Mouse (Mus musculus) liver, embryonic 14.5 days (tissue): ENCODE results near the gene Zfp146.

Experiments
- CTCF ChIP-seq: IDR thresholded peaks from 2 replicates; pipeline ENCODE4 v1.5.1; 2016; ENCODE audit warnings: antibody characterized with exemption, low read depth, control low read depth
- EP300 ChIP-seq: IDR thresholded peaks from 2 replicates; pipeline ENCODE4 v1.6.1; 2016; ENCODE audit warnings: antibody characterized with exemption, low read depth

DNA sequence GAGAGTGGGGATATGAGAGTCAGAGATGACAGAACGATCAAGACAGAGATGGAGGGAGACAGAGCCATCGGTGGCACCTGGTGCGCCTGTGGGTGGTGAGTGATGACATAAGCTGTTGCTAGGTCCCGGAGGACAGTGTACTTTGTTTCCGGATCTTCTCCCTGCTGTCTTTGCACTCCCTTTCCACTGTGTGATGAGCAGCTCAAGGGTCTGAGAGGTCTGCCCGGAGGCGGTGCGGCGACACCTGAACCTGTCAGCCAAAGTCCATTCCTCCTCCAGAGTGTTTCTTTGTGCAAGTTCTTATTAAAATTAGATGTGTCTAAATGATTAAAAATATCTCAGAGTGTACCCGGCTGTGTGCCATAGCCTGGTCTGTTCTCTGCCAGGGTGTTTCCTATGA, 32.7 kb downstream of the Zfp146 start:
- no peak for TF ChIP-seq EP300
- no peak for TF ChIP-seq CTCF
